Mouse (Mus musculus): ENCODE results near the gene Nmrk1. TPM values are rescaled to one million over a fixed set of nuclear protein-coding genes. Genes with fewer than 3 reads are reported as not detected.

Nmrk1 gene
- polyA plus RNA-seq, 1 experiment from 2014 or later = 6.5 TPM

DNA sequence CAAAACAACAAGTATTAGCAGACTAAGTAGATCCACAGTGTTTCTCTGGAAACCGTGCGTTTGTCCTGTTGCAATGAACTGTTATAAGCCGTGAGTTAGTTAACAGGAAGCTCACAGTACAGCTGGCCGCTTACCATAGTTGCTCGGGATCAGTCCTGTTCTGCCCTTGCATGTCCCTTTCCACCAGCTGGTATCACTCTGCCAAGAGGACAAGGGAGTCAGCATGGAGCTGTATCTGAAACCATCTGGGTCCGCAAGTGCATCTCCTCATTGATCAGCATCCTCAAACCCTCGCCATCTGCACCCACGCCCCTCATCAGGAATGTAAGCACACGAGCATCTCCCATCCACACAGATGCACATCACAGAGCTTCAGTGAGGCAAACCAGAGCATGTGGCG is 38.0 kb upstream of the Nmrk1 start:
- Histone ChIP-seq H3K9ac (no peak overlapping the region), H3K27ac (no peak overlapping the region), H3K4me1 (replicated peaks) (peaks cover 4% of the 10 kb centered on the region; the same call in 1 of the 2 replicates), H3K9me3 (replicated peaks) (no peaks in the 10 kb centered on the region), H3K27me3 (no peaks in the 10 kb centered on the region), H3K4me3 (no peak overlapping the region), H3K36me3 (peaks cover 5% of the 10 kb centered on the region), H3K4me2 (no peak overlapping the region)
- 77% methylated on average over 10 of the region's 10 CpGs for WGBS
- no peak for ATAC-seq (replicated peaks; ENCODE audit: insufficient number of reproducible peaks, insufficient read depth, low FRiP score, low read depth)

DNA sequence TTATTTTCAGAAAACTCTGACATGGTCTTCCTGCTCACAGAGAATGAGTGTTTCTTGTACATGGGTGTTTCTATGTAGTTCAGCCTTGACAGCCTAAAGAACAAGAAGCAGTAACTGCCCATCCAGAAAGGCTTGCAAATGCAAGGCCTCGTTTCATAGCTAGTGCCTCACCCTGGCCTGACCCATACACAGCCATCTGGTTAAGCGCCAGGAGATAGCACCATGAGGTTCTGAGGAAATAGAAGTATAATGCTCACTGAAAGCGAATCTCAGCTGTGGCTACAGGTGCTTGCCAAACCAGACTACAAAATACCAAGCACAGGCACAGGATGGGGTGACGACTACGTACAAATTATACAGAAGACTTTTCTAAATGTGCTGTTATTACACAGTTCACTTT is 34.9 kb upstream of the Nmrk1 start:
- ATAC-seq (replicated peaks; ENCODE audit: insufficient number of reproducible peaks, insufficient read depth, low FRiP score, low read depth) = no peak
- Histone ChIP-seq H3K4me1 (replicated peaks) (peaks cover 3% of the 10 kb centered on the region), H3K27ac (no peak overlapping the region), H3K27me3 (no peaks in the 10 kb centered on the region), H3K4me3 (no peak overlapping the region), H3K4me2 (no peak overlapping the region), H3K9me3 (replicated peaks) (no peaks in the 10 kb centered on the region), H3K9ac (no peak overlapping the region), H3K36me3 (0 out of 2 replicates have a peak, but pooled peaks cover 4% of the 10 kb centered on the region)
- WGBS = 72% methylated on average over 5 of the region's 5 CpGs

DNA sequence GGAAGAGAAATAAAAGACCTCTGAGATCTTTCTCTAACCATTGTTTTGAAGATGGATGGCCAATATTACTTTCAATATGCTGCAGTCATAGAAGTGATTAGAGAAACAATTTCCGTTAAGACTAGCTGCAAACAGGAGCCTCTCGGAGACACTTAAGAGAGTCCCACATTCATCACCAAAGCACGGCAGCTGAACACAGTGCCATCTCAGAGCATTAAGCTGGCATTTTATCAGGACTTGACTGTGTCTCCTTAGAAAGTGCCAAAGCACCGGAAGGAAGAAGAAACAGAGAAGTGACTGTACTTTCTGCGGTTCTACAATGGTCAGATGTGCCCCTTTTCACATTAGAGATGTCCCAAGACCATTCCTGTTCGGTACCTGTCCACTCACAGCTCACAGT is 34.0 kb upstream of the Nmrk1 start:
- ATAC-seq (replicated peaks; ENCODE audit: insufficient number of reproducible peaks, insufficient read depth, low FRiP score, low read depth) = no peak

DNA sequence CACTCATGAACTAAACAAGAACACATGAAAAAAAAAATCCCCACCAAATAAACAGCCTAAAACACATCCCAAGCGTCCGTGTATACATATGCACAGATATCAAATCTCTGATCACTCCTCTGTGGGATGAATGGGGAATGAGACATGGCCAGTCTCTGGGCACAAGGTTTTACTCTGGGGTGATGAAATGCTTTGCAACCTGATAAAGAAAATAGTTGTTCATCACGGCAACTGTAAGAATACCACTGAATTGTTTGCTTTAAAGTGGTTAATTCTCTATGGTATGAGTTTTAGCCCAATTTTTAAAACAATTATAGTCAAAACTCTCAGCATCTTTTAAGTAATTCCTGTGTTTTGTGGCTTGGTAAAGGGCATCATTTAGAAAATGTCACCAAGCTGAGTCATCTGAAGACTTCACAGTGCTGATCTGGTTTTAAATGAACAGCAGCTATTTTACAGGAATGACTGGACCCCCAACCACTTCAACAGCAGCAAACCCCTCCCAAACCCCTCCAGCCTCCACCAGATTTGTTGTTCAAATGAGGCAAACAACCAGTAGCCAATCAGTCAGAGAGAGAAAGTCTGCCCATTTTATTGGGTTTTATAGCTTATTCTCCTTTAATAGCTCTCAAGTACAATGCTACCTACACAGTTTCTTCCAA is 33.4 kb upstream of the Nmrk1 start:
- Histone ChIP-seq H3K9me3 (replicated peaks) (no peaks in the 10 kb centered on the region), H3K27ac (no peak overlapping the region), H3K4me3 (no peak overlapping the region), H3K9ac (no peak overlapping the region), H3K36me3 (peaks cover 4% of the 10 kb centered on the region; the same call in 1 of the 2 replicates), H3K27me3 (no peaks in the 10 kb centered on the region), H3K4me2 (no peak overlapping the region), H3K4me1 (replicated peaks) (peaks cover 3% of the 10 kb centered on the region)
- 71% methylated on average over 3 of the region's 3 CpGs for WGBS
- no peak for ATAC-seq (replicated peaks; ENCODE audit: insufficient number of reproducible peaks, insufficient read depth, low FRiP score, low read depth)

More for the DNA sequence above, 34.0 kb upstream of the Nmrk1 start:
- H3K4me1 ChIP-seq (replicated peaks) = peaks cover 3% of the 10 kb centered on the region
- H3K9me3 ChIP-seq (replicated peaks) = no peaks in the 10 kb centered on the region
- no peaks in the 10 kb centered on the region for H3K27me3 ChIP-seq
- H3K36me3 ChIP-seq = peaks cover 4% of the 10 kb centered on the region; the same call in 1 of the 2 replicates
- no peak overlapping the region for H3K4me2 ChIP-seq
- no peak overlapping the region for H3K9ac ChIP-seq
- H3K4me3 ChIP-seq = no peak overlapping the region
- H3K27ac ChIP-seq = no peak overlapping the region
- WGBS = 81% methylated on average over 6 of the region's 6 CpGs

DNA sequence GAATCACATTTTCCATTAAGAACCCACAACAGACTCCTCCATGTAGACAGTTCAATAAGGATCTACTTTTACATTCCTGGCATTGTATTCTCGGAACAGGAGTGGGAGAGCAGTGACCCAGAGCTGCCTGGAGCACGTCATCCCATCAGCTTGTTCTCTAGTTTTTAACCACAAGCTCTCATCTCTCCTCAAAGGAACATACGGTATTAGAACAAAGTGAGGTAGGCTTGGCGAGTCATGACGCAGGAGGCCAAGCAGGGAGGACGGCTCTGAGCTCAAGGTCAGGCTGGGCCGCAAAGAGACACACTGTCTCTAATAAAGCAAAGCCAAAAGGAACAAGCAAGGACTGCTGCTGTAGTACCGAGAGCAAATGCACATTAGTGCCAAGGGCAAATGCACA is 32.7 kb upstream of the Nmrk1 start:
- H3K4me2 ChIP-seq = no peak overlapping the region
- no peak overlapping the region for H3K4me3 ChIP-seq
- H3K27ac ChIP-seq = peak overlapping the region; percentile 26; the same call in 1 of the 2 replicates
- no peak for ATAC-seq (replicated peaks; ENCODE audit: insufficient number of reproducible peaks, insufficient read depth, low FRiP score, low read depth)
- H3K27me3 ChIP-seq = no peaks in the 10 kb centered on the region
- H3K9ac ChIP-seq = no peak overlapping the region
- H3K4me1 ChIP-seq (replicated peaks) = peaks cover 3% of the 10 kb centered on the region
- 48% methylated on average over 8 of the region's 8 CpGs for WGBS
- peaks cover 4% of the 10 kb centered on the region; the same call in 1 of the 2 replicates for H3K36me3 ChIP-seq
- no peaks in the 10 kb centered on the region for H3K9me3 ChIP-seq (replicated peaks)

DNA sequence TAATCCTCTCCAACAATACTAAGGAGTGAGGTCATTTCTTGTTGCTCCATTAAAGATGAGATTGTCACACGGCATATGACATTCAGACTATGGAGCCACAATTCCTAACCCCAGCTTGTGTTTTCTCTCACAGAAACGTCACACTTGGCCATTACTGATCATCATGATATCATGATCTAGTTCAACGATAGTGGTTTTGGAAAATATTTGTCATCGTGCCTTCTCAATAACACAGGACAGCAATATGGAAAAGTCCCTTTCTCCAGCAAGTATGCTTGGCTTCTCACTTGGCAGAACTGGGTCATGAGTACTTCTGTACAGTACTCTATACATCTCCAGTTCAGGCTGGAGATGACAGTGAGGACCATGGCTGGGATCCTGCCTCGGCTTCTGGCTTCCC is 32.1 kb upstream of the Nmrk1 start:
- Histone ChIP-seq H3K9me3 (replicated peaks) (no peaks in the 10 kb centered on the region), H3K36me3 (peaks cover 4% of the 10 kb centered on the region; the same call in 1 of the 2 replicates), H3K27me3 (no peaks in the 10 kb centered on the region), H3K9ac (no peak overlapping the region), H3K4me2 (no peak overlapping the region), H3K27ac (no peak overlapping the region), H3K4me3 (no peak overlapping the region), H3K4me1 (replicated peaks) (peaks cover 3% of the 10 kb centered on the region)
- no peak for ATAC-seq (replicated peaks; ENCODE audit: insufficient number of reproducible peaks, insufficient read depth, low FRiP score, low read depth)
- 87% methylated on average over 5 of the region's 5 CpGs for WGBS

DNA sequence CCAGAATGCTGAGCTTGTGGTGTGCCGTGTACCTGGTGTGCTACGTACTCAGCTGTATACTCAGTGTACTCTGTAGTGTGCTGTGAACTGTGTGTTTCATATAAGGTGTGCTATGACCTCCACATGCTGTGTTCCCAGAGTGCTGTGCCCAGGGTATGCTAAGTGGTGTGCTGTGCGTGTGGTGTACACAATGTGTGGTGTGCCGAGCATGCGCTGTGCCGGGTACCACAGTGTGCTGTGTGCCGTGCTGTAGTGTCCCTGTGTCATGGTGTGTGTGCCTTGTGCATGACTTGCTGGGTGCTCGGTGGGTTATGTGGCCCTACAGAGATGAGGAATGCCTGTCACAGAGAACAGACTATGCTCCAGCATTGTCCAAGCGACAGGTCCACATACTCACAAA is 31.1 kb upstream of the Nmrk1 start:
- no peak for ATAC-seq (replicated peaks; ENCODE audit: insufficient number of reproducible peaks, insufficient read depth, low FRiP score, low read depth)
- H3K4me3 ChIP-seq = no peak overlapping the region
- 90% methylated on average over 9 of the region's 9 CpGs for WGBS

DNA sequence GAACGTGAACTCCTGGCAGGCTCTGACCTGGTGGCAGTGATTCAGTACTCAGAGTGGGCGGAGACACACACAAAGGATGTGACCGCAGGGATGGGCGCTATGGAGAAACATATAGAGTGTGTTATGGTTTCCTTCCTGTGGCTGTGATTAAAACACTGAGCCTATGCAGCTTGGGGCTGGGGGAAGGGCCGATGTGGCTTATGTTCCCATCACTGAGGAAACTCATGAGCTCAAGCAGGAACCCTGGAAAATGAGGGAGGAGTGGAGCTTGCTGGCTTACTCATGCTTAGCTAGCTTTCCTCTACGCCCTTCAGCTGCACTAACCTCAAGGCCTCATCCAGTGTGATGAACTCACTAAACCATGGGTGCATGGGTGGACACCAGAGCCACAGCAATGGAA is 28.7 kb upstream of the Nmrk1 start:
- 71% methylated on average over 6 of the region's 6 CpGs for WGBS
- no peak overlapping the region for H3K4me2 ChIP-seq
- no peak for ATAC-seq (replicated peaks; ENCODE audit: insufficient number of reproducible peaks, insufficient read depth, low FRiP score, low read depth)
- no peak overlapping the region for H3K27ac ChIP-seq
- H3K4me3 ChIP-seq = no peak overlapping the region
- peaks cover 10% of the 10 kb centered on the region for H3K4me1 ChIP-seq (replicated peaks)
- no peaks in the 10 kb centered on the region for H3K27me3 ChIP-seq
- peaks cover 4% of the 10 kb centered on the region; the same call in 1 of the 2 replicates for H3K36me3 ChIP-seq
- H3K9ac ChIP-seq = no peak overlapping the region
- H3K9me3 ChIP-seq (replicated peaks) = no peaks in the 10 kb centered on the region

More for the DNA sequence above, 31.1 kb upstream of the Nmrk1 start:
- no peaks in the 10 kb centered on the region for H3K9me3 ChIP-seq (replicated peaks)
- no peak overlapping the region for H3K4me2 ChIP-seq
- H3K27ac ChIP-seq = no peak overlapping the region
- H3K4me1 ChIP-seq (replicated peaks) = peaks cover 3% of the 10 kb centered on the region
- H3K27me3 ChIP-seq = no peaks in the 10 kb centered on the region
- H3K9ac ChIP-seq = no peak overlapping the region
- peaks cover 4% of the 10 kb centered on the region; the same call in 1 of the 2 replicates for H3K36me3 ChIP-seq

DNA sequence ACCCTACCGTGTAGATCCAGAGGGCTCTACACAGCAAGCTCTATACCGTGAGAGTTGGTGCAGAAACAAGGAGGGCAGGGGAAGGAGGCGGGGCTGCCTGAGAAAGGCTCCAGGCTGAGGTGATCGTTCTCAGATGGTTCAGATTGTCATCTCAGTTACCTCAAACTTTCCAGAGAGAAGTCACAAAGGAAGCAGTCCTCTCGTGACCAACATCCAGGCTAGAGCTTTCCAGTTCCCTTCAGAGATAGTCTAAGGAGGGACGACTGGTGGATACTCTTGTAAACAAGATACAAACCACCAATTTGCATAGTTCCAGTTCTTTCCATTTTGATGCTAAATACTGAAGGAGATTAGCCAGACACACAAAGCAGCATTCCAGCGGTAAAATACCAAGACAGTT is 23.8 kb upstream of the Nmrk1 start:
- WGBS = 51% methylated on average over 7 of the region's 7 CpGs
- Histone ChIP-seq H3K9me3 (replicated peaks) (no peaks in the 10 kb centered on the region), H3K4me2 (no peak overlapping the region), H3K27me3 (no peaks in the 10 kb centered on the region), H3K36me3 (no peaks in the 10 kb centered on the region; the same call in 1 of the 2 replicates), H3K4me3 (no peak overlapping the region), H3K27ac (0 out of 2 replicates have a peak overlapping the region, but pooled peaks have one; percentile 10), H3K4me1 (replicated peaks) (peaks cover 18% of the 10 kb centered on the region), H3K9ac (no peak overlapping the region)
- no peak for ATAC-seq (replicated peaks; ENCODE audit: insufficient number of reproducible peaks, insufficient read depth, low FRiP score, low read depth)

DNA sequence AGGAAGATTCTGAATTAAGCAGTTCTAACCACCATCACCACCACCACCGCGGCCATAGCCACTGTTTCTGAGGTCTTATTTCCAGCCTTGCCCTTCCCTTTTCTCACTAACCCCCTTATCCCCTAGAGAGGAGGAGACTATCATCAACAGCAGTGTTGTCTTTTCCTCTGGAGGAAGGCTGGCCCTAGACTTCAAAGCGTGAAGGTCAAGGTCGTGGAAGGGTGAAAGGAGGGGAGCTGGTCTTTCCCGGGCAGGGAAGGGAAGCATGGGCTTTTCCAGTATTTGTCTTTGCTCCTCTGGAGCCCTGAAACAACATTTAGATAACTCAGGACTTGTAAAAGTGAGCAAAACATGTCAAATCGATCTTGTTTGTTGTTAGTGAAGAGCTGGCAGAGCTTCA is 22.8 kb upstream of the Nmrk1 start:
- ATAC-seq (replicated peaks; ENCODE audit: insufficient number of reproducible peaks, insufficient read depth, low FRiP score, low read depth) = no peak

DNA sequence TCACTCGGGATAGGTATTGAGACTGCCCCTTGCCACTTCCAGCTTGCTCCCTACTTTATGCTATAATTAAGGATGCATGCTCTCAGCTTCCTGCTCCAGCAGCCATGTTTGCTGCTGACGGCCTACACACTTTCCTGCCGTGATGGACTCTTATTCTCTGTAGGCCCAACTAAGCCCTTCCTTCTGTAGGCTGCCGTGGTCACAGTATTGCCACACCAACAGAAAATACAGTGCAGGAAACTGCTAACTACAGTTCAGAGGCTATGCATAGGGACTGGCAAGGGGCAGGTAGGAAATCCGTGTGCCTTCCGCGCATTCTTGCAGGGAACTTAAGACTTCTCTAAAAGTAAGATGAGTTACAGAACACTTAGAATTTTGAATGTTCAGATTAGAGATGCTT is 17.4 kb upstream of the Nmrk1 start:
- Histone ChIP-seq H3K4me1 (replicated peaks) (peaks cover 23% of the 10 kb centered on the region), H3K9ac (no peak overlapping the region), H3K27me3 (no peaks in the 10 kb centered on the region), H3K27ac (no peak overlapping the region), H3K4me3 (no peak overlapping the region), H3K36me3 (no peaks in the 10 kb centered on the region), H3K9me3 (replicated peaks) (no peaks in the 10 kb centered on the region), H3K4me2 (no peak overlapping the region)
- ATAC-seq (replicated peaks; ENCODE audit: insufficient number of reproducible peaks, insufficient read depth, low FRiP score, low read depth) = no peak
- 84% methylated on average over 7 of the region's 7 CpGs for WGBS

More for the DNA sequence above, 22.8 kb upstream of the Nmrk1 start:
- Histone ChIP-seq H3K4me3 (no peak overlapping the region), H3K36me3 (no peaks in the 10 kb centered on the region), H3K27me3 (no peaks in the 10 kb centered on the region), H3K4me1 (replicated peaks) (peaks cover 23% of the 10 kb centered on the region), H3K9me3 (replicated peaks) (no peaks in the 10 kb centered on the region), H3K4me2 (no peak overlapping the region), H3K9ac (no peak overlapping the region), H3K27ac (0 out of 2 replicates have a peak overlapping the region, but pooled peaks have one; percentile 8)
- 44% methylated on average over 6 of the region's 6 CpGs for WGBS

DNA sequence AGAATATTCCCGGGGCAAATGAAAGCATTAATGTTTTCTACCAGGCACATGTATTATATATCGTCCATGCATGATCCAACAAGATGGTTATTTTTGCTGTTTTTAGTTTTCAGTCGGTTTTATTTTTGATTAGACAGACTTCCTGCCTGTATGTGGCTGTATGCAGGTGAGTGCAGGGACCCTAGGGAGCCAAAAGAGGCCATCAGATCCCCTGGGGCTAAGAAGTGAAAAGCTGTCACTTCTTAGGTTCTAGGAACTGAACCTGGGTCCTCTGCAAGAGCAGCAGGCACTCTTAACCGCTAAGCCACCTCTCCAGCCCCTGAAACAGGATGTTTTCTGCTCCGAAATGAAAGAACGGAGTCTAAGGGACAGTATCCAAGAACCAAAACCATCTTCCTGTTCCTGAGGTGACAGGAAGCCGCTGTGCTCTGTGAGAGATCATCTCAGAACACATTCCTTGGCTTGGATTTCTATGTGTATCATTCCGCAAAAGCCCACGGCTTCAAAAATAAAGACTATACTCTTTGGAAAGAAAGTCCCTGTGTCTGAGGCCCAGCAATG is 16.0 kb upstream of the Nmrk1 start:
- Histone ChIP-seq H3K27ac (peak overlapping the region; percentile 66), H3K4me2 (peak overlapping the region; percentile 16; the same call in 1 of the 2 replicates), H3K9me3 (replicated peaks) (no peaks in the 10 kb centered on the region), H3K4me1 (replicated peaks) (peaks cover 22% of the 10 kb centered on the region), H3K27me3 (no peaks in the 10 kb centered on the region), H3K4me3 (no peak overlapping the region), H3K9ac (no peak overlapping the region), H3K36me3 (no peaks in the 10 kb centered on the region)
- ATAC-seq (replicated peaks; ENCODE audit: insufficient number of reproducible peaks, insufficient read depth, low FRiP score, low read depth) = no peak
- 61% methylated on average over 9 of the region's 9 CpGs for WGBS

All from heart, embryonic 15.5 days (tissue).